10 mouse cellular contexts compared by ENCODE assay signal in the genomic region with DNA sequence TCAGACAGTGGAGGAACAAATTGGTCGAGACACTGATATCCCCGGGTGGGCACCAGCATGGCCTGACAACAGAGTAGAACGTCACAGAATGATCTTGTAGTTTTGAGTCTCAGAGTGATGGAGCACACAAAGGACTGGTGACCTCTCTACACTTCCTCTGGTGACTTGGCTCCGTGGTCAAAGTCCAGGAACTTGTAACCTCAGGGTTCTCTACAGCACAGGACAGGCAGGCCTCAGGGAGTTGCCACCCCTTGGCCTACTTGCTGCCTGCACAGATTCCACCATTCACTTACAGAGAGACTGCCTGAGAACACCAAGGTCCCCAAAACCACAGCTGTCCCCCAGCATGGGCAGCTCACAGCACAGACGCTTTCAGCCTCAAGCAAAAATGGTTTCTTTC.
"Had no signal": no experiment of that assay in that cellular context is flagged by ENCODE, and none has a peak within 500 bp of the region (broad histone marks: within the 10 kb centered on the region; RNA-seq: fewer than 3 reads in every experiment).

No protein-coding gene starts in this region.

- H3K27ac ChIP-seq: left cerebral cortex, adult 2 months; limb, embryonic 10.5 days; liver, embryonic 14.5 days; midbrain, embryonic 12.5 days; neural tube, embryonic 13.5 days had no signal

- DNase-seq: kidney, postnatal 10 days; lung, adult 2 months; lung, postnatal 4 days; retina, postnatal 1 day; thymus, postnatal 4 days had no signal

- H3K27me3 ChIP-seq: midbrain, embryonic 12.5 days; neural tube, embryonic 13.5 days had no signal

- H3K4me3 ChIP-seq: left cerebral cortex, adult 2 months; limb, embryonic 10.5 days; midbrain, embryonic 12.5 days; neural tube, embryonic 13.5 days had no signal

- H3K4me1 ChIP-seq: limb, embryonic 10.5 days; midbrain, embryonic 12.5 days; neural tube, embryonic 13.5 days had no signal
